Mouse (Mus musculus): ENCODE results near the gene Usp10. TPM values are rescaled to one million over a fixed set of nuclear protein-coding genes. Genes with fewer than 3 reads are reported as not detected.

Usp10 gene
- polyA plus RNA-seq, 1 experiment from 2014 or later = 144 TPM

GRCm38 (mm10) chr8:119910547-119911257 is 542 bp downstream of the Usp10 start, which contains the start of gene Gm20388:
Gene Gm20388, plus strand, starts transcription at chr8:119910841.
- no peaks in the 10 kb centered on the region for H3K36me3 ChIP-seq (ENCODE audit: control insufficient read depth, insufficient read depth, low read length)
- H3K9ac ChIP-seq (ENCODE audit: low read length) = peak within 1 kb of the TSS; percentile 91
- peaks cover 32% of the 10 kb centered on the region for H3K4me1 ChIP-seq (replicated peaks; ENCODE audit: control insufficient read depth, insufficient read depth, low read length)
- H3K4me3 ChIP-seq (ENCODE audit: low read depth, low read length) = peak within 1 kb of the TSS; percentile 84
- no peaks in the 10 kb centered on the region for H3K27me3 ChIP-seq (replicated peaks; ENCODE audit: control insufficient read depth, insufficient read depth, low read length)
- DNase-seq (ENCODE audit: low spot score) (peak; percentile 95), ATAC-seq (replicated peaks; ENCODE audit: low FRiP score, low TSS enrichment, low read depth) (peak; percentile 94)
- under 1% methylated on average over 93 of the region's 97 CpGs for WGBS
- peak within 1 kb of the TSS; percentile 89 for H3K27ac ChIP-seq (ENCODE audit: low read depth)
- H3K9me3 ChIP-seq (ENCODE audit: control insufficient read depth, low read length) = no peaks in the 10 kb centered on the region
- H3K4me2 ChIP-seq (ENCODE audit: low read length) = peak within 1 kb of the TSS; percentile 67

GRCm38 (mm10) chr8:119911258-119911962 is 1.2 kb downstream of the Usp10 start:
- Histone ChIP-seq H3K9me3 (ENCODE audit: control insufficient read depth, low read length) (no peaks in the 10 kb centered on the region), H3K36me3 (ENCODE audit: control insufficient read depth, insufficient read depth, low read length) (no peaks in the 10 kb centered on the region), H3K27me3 (replicated peaks; ENCODE audit: control insufficient read depth, insufficient read depth, low read length) (no peaks in the 10 kb centered on the region), H3K4me1 (replicated peaks; ENCODE audit: control insufficient read depth, insufficient read depth, low read length) (peaks cover 32% of the 10 kb centered on the region), H3K9ac (ENCODE audit: low read length) (peak overlapping the region; percentile 91), H3K4me2 (ENCODE audit: low read length) (peak overlapping the region; percentile 67), H3K27ac (ENCODE audit: low read depth) (peak overlapping the region; percentile 89), H3K4me3 (ENCODE audit: low read depth, low read length) (peak overlapping the region; percentile 84)
- DNase-seq (ENCODE audit: low spot score) (no peak), ATAC-seq (replicated peaks; ENCODE audit: low FRiP score, low TSS enrichment, low read depth) (peak; percentile 56)
- under 1% methylated on average over 30 of the region's 30 CpGs for WGBS

GRCm38 (mm10) chr8:119912643-119913042 is 2.5 kb downstream of the Usp10 start:
- WGBS = 49% methylated on average over 6 of the region's 6 CpGs
- no peaks in the 10 kb centered on the region for H3K9me3 ChIP-seq (ENCODE audit: control insufficient read depth, low read length)
- peak overlapping the region; percentile 67 for H3K4me2 ChIP-seq (ENCODE audit: low read length)
- peaks cover 32% of the 10 kb centered on the region for H3K4me1 ChIP-seq (replicated peaks; ENCODE audit: control insufficient read depth, insufficient read depth, low read length)
- H3K27ac ChIP-seq (ENCODE audit: low read depth) = no peak overlapping the region; the same call in 1 of the 2 replicates
- H3K36me3 ChIP-seq (ENCODE audit: control insufficient read depth, insufficient read depth, low read length) = no peaks in the 10 kb centered on the region
- DNase-seq (ENCODE audit: low spot score) (no peak), ATAC-seq (replicated peaks; ENCODE audit: low FRiP score, low TSS enrichment, low read depth) (no peak)
- no peak overlapping the region for H3K9ac ChIP-seq (ENCODE audit: low read length)
- H3K4me3 ChIP-seq (ENCODE audit: low read depth, low read length) = 0 out of 2 replicates have a peak overlapping the region, but pooled peaks have one; percentile 84
- H3K27me3 ChIP-seq (replicated peaks; ENCODE audit: control insufficient read depth, insufficient read depth, low read length) = no peaks in the 10 kb centered on the region

GRCm38 (mm10) chr8:119913181-119913580 is 3.0 kb downstream of the Usp10 start:
- 53% methylated on average over 3 of the region's 3 CpGs for WGBS
- Histone ChIP-seq H3K4me2 (ENCODE audit: low read length) (peak overlapping the region; percentile 67), H3K4me1 (replicated peaks; ENCODE audit: control insufficient read depth, insufficient read depth, low read length) (peaks cover 32% of the 10 kb centered on the region), H3K27ac (ENCODE audit: low read depth) (no peak overlapping the region; the same call in 1 of the 2 replicates), H3K36me3 (ENCODE audit: control insufficient read depth, insufficient read depth, low read length) (no peaks in the 10 kb centered on the region), H3K27me3 (replicated peaks; ENCODE audit: control insufficient read depth, insufficient read depth, low read length) (no peaks in the 10 kb centered on the region), H3K4me3 (ENCODE audit: low read depth, low read length) (0 out of 2 replicates have a peak overlapping the region, but pooled peaks have one; percentile 84), H3K9me3 (ENCODE audit: control insufficient read depth, low read length) (no peaks in the 10 kb centered on the region), H3K9ac (ENCODE audit: low read length) (no peak overlapping the region)
- DNase-seq (ENCODE audit: low spot score) (no peak), ATAC-seq (replicated peaks; ENCODE audit: low FRiP score, low TSS enrichment, low read depth) (no peak)

- H3K9ac ChIP-seq (ENCODE audit: low read length) = no peak overlapping the region
- H3K27me3 ChIP-seq (replicated peaks; ENCODE audit: control insufficient read depth, insufficient read depth, low read length) = no peaks in the 10 kb centered on the region
- peaks cover 32% of the 10 kb centered on the region for H3K4me1 ChIP-seq (replicated peaks; ENCODE audit: control insufficient read depth, insufficient read depth, low read length)
- H3K9me3 ChIP-seq (ENCODE audit: control insufficient read depth, low read length) = no peaks in the 10 kb centered on the region
- H3K36me3 ChIP-seq (ENCODE audit: control insufficient read depth, insufficient read depth, low read length) = peaks cover 4% of the 10 kb centered on the region; the same call in 1 of the 2 replicates
- WGBS = 38% methylated on average over 2 of the region's 2 CpGs
- no peak overlapping the region for H3K4me2 ChIP-seq (ENCODE audit: low read length)
- DNase-seq (ENCODE audit: low spot score) (no peak), ATAC-seq (replicated peaks; ENCODE audit: low FRiP score, low TSS enrichment, low read depth) (no peak)
- no peak overlapping the region for H3K4me3 ChIP-seq (ENCODE audit: low read depth, low read length)
- no peak overlapping the region for H3K27ac ChIP-seq (ENCODE audit: low read depth)
Observed at GRCm38 (mm10) chr8:119914161-119914560, 4.0 kb downstream of the Usp10 start.

- Histone ChIP-seq H3K9ac (ENCODE audit: low read length) (no peak overlapping the region), H3K27me3 (replicated peaks; ENCODE audit: control insufficient read depth, insufficient read depth, low read length) (no peaks in the 10 kb centered on the region), H3K36me3 (ENCODE audit: control insufficient read depth, insufficient read depth, low read length) (peaks cover 4% of the 10 kb centered on the region; the same call in 1 of the 2 replicates), H3K27ac (ENCODE audit: low read depth) (no peak overlapping the region), H3K4me3 (ENCODE audit: low read depth, low read length) (no peak overlapping the region), H3K4me1 (replicated peaks; ENCODE audit: control insufficient read depth, insufficient read depth, low read length) (peaks cover 32% of the 10 kb centered on the region), H3K4me2 (ENCODE audit: low read length) (no peak overlapping the region), H3K9me3 (ENCODE audit: control insufficient read depth, low read length) (no peaks in the 10 kb centered on the region)
- 81% methylated on average over 4 of the region's 4 CpGs for WGBS
- ATAC-seq (replicated peaks; ENCODE audit: low FRiP score, low TSS enrichment, low read depth) (no peak), DNase-seq (ENCODE audit: low spot score) (no peak)
Observed at GRCm38 (mm10) chr8:119915298-119915697, 5.1 kb downstream of the Usp10 start.

- peaks cover 34% of the 10 kb centered on the region for H3K4me1 ChIP-seq (replicated peaks; ENCODE audit: control insufficient read depth, insufficient read depth, low read length)
- H3K9me3 ChIP-seq (ENCODE audit: control insufficient read depth, low read length) = no peaks in the 10 kb centered on the region
- no peaks in the 10 kb centered on the region for H3K27me3 ChIP-seq (replicated peaks; ENCODE audit: control insufficient read depth, insufficient read depth, low read length)
- H3K4me3 ChIP-seq (ENCODE audit: low read depth, low read length) = no peak overlapping the region
- WGBS = 81% methylated on average over 16 of the region's 16 CpGs
- ATAC-seq (replicated peaks; ENCODE audit: low FRiP score, low TSS enrichment, low read depth) = no peak
- H3K9ac ChIP-seq (ENCODE audit: low read length) = no peak overlapping the region
- no peak for DNase-seq (ENCODE audit: low spot score)
- no peak overlapping the region for H3K27ac ChIP-seq (ENCODE audit: low read depth)
- H3K36me3 ChIP-seq (ENCODE audit: control insufficient read depth, insufficient read depth, low read length) = peaks cover 4% of the 10 kb centered on the region; the same call in 1 of the 2 replicates
- H3K4me2 ChIP-seq (ENCODE audit: low read length) = no peak overlapping the region
Observed at GRCm38 (mm10) chr8:119916237-119916892, 6.2 kb downstream of the Usp10 start.

- Histone ChIP-seq H3K9me3 (ENCODE audit: control insufficient read depth, low read length) (no peaks in the 10 kb centered on the region), H3K4me1 (replicated peaks; ENCODE audit: control insufficient read depth, insufficient read depth, low read length) (peaks cover 29% of the 10 kb centered on the region), H3K27ac (ENCODE audit: low read depth) (no peak overlapping the region)
Observed at GRCm38 (mm10) chr8:119917415-119917814, 7.3 kb downstream of the Usp10 start.

More at GRCm38 (mm10) chr8:119917415-119917814, 7.3 kb downstream of the Usp10 start:
- Histone ChIP-seq H3K27me3 (replicated peaks; ENCODE audit: control insufficient read depth, insufficient read depth, low read length) (no peaks in the 10 kb centered on the region), H3K9ac (ENCODE audit: low read length) (no peak overlapping the region), H3K36me3 (ENCODE audit: control insufficient read depth, insufficient read depth, low read length) (peaks cover 4% of the 10 kb centered on the region; the same call in 1 of the 2 replicates), H3K4me2 (ENCODE audit: low read length) (no peak overlapping the region), H3K4me3 (ENCODE audit: low read depth, low read length) (no peak overlapping the region)
- ATAC-seq (replicated peaks; ENCODE audit: low FRiP score, low TSS enrichment, low read depth) = no peak
- WGBS = 80% methylated on average over 3 of the region's 3 CpGs
- no peak for DNase-seq (ENCODE audit: low spot score)

Measured in intestine, embryonic 14.5 days (tissue).